ENCODE assay signal across 8 mouse cellular contexts in genomic region chr8:95000684-95001083, GRCm38 (mm10). TPM values are rescaled to one million over a fixed set of nuclear protein-coding genes. Genes with fewer than 3 reads are reported as not detected.
A peak's percentile ranks its signal among the peaks of the same experiment; 100 is the strongest.
DNase-seq lines count a peak whose midpoint lies in the region; ATAC-seq and TF ChIP-seq lines count a peak whose summit lies in the region.

No protein-coding gene starts in this region.

- peak; percentile 10; the same call in 1 of the 2 replicates for ATAC-seq in heart, postnatal 0 days (ENCODE audit: insufficient read depth, low read depth)
- ATAC-seq in stomach, embryonic 16.5 days (ENCODE audit: insufficient read depth, low FRiP score): peak; percentile 41; the same call in 1 of the 2 replicates

- no peak overlapping the region for H3K4me3 ChIP-seq in heart, postnatal 0 days (ENCODE audit: low read depth, low read length)
- peak overlapping the region; percentile 79 for H3K4me3 ChIP-seq in midbrain, embryonic 10.5 days
- H3K4me3 ChIP-seq in stomach, embryonic 16.5 days (replicated peaks; ENCODE audit: low read length): no peak overlapping the region

- H3K9ac ChIP-seq in heart, postnatal 0 days (replicated peaks; ENCODE audit: low read depth, low read length): no peak overlapping the region
- no peak overlapping the region for H3K9ac ChIP-seq in stomach, embryonic 16.5 days (ENCODE audit: low read length)

- TF ChIP-seq EP300 in heart, postnatal 0 days (IDR thresholded peaks at IDR 0.05; ENCODE audit: low read depth): no peak

- H3K27me3 ChIP-seq in heart, postnatal 0 days (ENCODE audit: control insufficient read depth, insufficient read depth, low read length): no peaks in the 10 kb centered on the region
- no peaks in the 10 kb centered on the region for H3K27me3 ChIP-seq in midbrain, embryonic 10.5 days (ENCODE audit: low read depth, poor library complexity, severe bottlenecking)
- no peaks in the 10 kb centered on the region for H3K27me3 ChIP-seq in stomach, embryonic 16.5 days (ENCODE audit: control insufficient read depth, insufficient read depth, low read length)

- H3K9me3 ChIP-seq in heart, postnatal 0 days (replicated peaks; ENCODE audit: control insufficient read depth, low read length): no peaks in the 10 kb centered on the region
- no peaks in the 10 kb centered on the region for H3K9me3 ChIP-seq in midbrain, embryonic 10.5 days (replicated peaks)
- no peaks in the 10 kb centered on the region for H3K9me3 ChIP-seq in stomach, embryonic 16.5 days (replicated peaks; ENCODE audit: control insufficient read depth, low read length)

- 37% methylated on average over 5 of the region's 5 CpGs for WGBS in heart, postnatal 0 days
- WGBS in midbrain, embryonic 10.5 days: 16% methylated on average over 5 of the region's 5 CpGs
- 17% methylated on average over 5 of the region's 5 CpGs for WGBS in stomach, embryonic 16.5 days

- DNase-seq in right cerebral cortex, postnatal 4 days: peak; percentile 52
- no peak for DNase-seq in right cerebral cortex, postnatal 36 days (ENCODE audit: low spot score in 2 of 2)
- peak; percentile 68 for DNase-seq in embryo, embryonic 11.5 days (ENCODE audit: low read depth, low spot score)
- DNase-seq in heart, postnatal 0 days (ENCODE audit: low spot score): peak; percentile 58
- DNase-seq in kidney, postnatal 14 days: peak; percentile 83
- DNase-seq in midbrain, embryonic 10.5 days (ENCODE audit: low spot score): peak; percentile 88
- DNase-seq in urinary bladder, postnatal 4 days (ENCODE audit: low spot score in 2 of 2): no peak

- peaks cover 25% of the 10 kb centered on the region for H3K4me1 ChIP-seq in heart, postnatal 0 days (ENCODE audit: control insufficient read depth, insufficient read depth)
- peaks cover 66% of the 10 kb centered on the region for H3K4me1 ChIP-seq in midbrain, embryonic 10.5 days
- H3K4me1 ChIP-seq in stomach, embryonic 16.5 days (ENCODE audit: control insufficient read depth, insufficient read depth, low read length): peaks cover 18% of the 10 kb centered on the region

- no peak overlapping the region for H3K4me2 ChIP-seq in heart, postnatal 0 days (ENCODE audit: low read depth, low read length)
- H3K4me2 ChIP-seq in stomach, embryonic 16.5 days (ENCODE audit: low read depth, low read length): no peak overlapping the region

- TF ChIP-seq CTCF in heart, postnatal 0 days (IDR thresholded peaks at IDR 0.05; ENCODE audit: low read depth): no peak

- H3K36me3 ChIP-seq in heart, postnatal 0 days (replicated peaks; ENCODE audit: control insufficient read depth, insufficient read depth, low read length): no peaks in the 10 kb centered on the region
- H3K36me3 ChIP-seq in midbrain, embryonic 10.5 days: peaks cover 64% of the 10 kb centered on the region
- no peaks in the 10 kb centered on the region for H3K36me3 ChIP-seq in stomach, embryonic 16.5 days (ENCODE audit: control insufficient read depth, insufficient read depth, low read length)

- peak overlapping the region; percentile 67 for H3K27ac ChIP-seq in heart, postnatal 0 days (ENCODE audit: low read depth)
- H3K27ac ChIP-seq in midbrain, embryonic 10.5 days (replicated peaks): peak overlapping the region; percentile 98
- H3K27ac ChIP-seq in stomach, embryonic 16.5 days (ENCODE audit: low read length): peak overlapping the region; percentile 64

RNA-seq across cellular contexts. Expression of gene Adgrg3, which starts 16.8 kb away (rescaled TPM):
- 4.4 and 5.4 TPM in 2 replicates for total RNA-seq in heart, postnatal 0 days (2014; rRNA removed; ENCODE audit: low replicate concordance)
- 2.7 and 2.8 TPM in 2 replicates for polyA plus RNA-seq in heart, postnatal 0 days (2015; fragmentation: Nextera tagmentation; extraction: Ambion mirVana)
- polyA plus RNA-seq in midbrain, embryonic 10.5 days (2016; fragmentation: Nextera tagmentation; extraction: Ambion mirVana): 3.8 and 3.9 TPM in 2 replicates
- 3.2 and 3.7 TPM in 2 replicates for polyA plus RNA-seq in stomach, embryonic 16.5 days (2015; fragmentation: Nextera tagmentation; extraction: Ambion mirVana)

RNA-seq across cellular contexts. Expression of gene Adgrg1, which starts 26.1 kb away (rescaled TPM):
- total RNA-seq in heart, postnatal 0 days (2014; rRNA removed; ENCODE audit: low replicate concordance): 8.0 and 19.2 TPM in 2 replicates
- 5.6 and 6.6 TPM in 2 replicates for polyA plus RNA-seq in heart, postnatal 0 days (2015; fragmentation: Nextera tagmentation; extraction: Ambion mirVana)
- polyA plus RNA-seq in midbrain, embryonic 10.5 days (2016; fragmentation: Nextera tagmentation; extraction: Ambion mirVana): 116 and 163 TPM in 2 replicates
- 51.1 and 65.2 TPM in 2 replicates for polyA plus RNA-seq in stomach, embryonic 16.5 days (2015; fragmentation: Nextera tagmentation; extraction: Ambion mirVana)

RNA-seq across cellular contexts. Expression of gene Drc7, which starts 54.2 kb away (rescaled TPM):
- not detected in 2 replicates for total RNA-seq in heart, postnatal 0 days (2014; rRNA removed; ENCODE audit: low replicate concordance)
- polyA plus RNA-seq in heart, postnatal 0 days (2015; fragmentation: Nextera tagmentation; extraction: Ambion mirVana): 0.12 TPM in 1 of 2 replicates, not detected in the other
- 0.11 and 0.14 TPM in 2 replicates for polyA plus RNA-seq in midbrain, embryonic 10.5 days (2016; fragmentation: Nextera tagmentation; extraction: Ambion mirVana)
- polyA plus RNA-seq in stomach, embryonic 16.5 days (2015; fragmentation: Nextera tagmentation; extraction: Ambion mirVana): 0.14 TPM in 1 of 2 replicates, not detected in the other

Comparison
In these comparisons a context has a peak if more than half of its experiments do, and no peak if none do; other contexts are left out.
1. DNase-seq: peak in right cerebral cortex, postnatal 4 days (single experiment), embryo, embryonic 11.5 days (single experiment), heart, postnatal 0 days (single experiment), kidney, postnatal 14 days (single experiment) and midbrain, embryonic 10.5 days (single experiment); none in right cerebral cortex, postnatal 36 days (0 of 2) and urinary bladder, postnatal 4 days (0 of 2).
2. Peak in every context shown above with its lines, with median percentiles within 50 percentile points of each other: H3K27ac ChIP-seq.